28 mouse cellular contexts compared by ENCODE assay signal in the genomic region with DNA sequence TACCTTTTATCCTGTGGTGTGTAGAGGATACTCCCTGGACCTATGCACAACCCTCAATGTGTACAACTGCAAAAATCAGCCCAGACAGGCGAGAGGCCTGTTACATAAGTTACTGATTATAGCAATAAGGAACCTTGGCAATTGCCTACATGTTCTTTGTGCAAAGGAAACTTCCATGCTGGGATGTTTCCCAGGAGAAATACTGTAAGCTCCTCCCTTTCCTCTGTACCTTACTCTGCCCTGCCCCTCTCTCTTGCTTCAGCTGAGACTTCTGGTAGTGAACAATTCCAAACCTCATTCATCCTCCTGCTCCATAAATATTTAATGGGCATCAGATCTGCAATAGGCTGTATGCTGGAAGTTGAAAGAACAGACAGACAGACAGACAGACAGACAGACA.
"Had no signal": no experiment of that assay in that cellular context is flagged by ENCODE, and none has a peak within 500 bp of the region (broad histone marks: within the 10 kb centered on the region; RNA-seq: fewer than 3 reads in every experiment).

No protein-coding gene starts in this region.

- H3K36me3 ChIP-seq: heart, embryonic 13.5 days; heart, embryonic 15.5 days; hindbrain, embryonic 10.5 days; hindbrain, embryonic 12.5 days; intestine, embryonic 15.5 days; limb, embryonic 12.5 days; limb, embryonic 15.5 days; liver, embryonic 13.5 days; liver, embryonic 15.5 days had no signal

- H3K9ac ChIP-seq: heart, embryonic 13.5 days; heart, embryonic 15.5 days; hindbrain, embryonic 12.5 days; hindbrain, embryonic 14.5 days; intestine, embryonic 15.5 days; limb, embryonic 12.5 days; limb, embryonic 15.5 days; liver, embryonic 13.5 days; liver, embryonic 15.5 days had no signal

- H3K4me1 ChIP-seq: heart, embryonic 13.5 days; heart, embryonic 15.5 days; hindbrain, embryonic 10.5 days; hindbrain, embryonic 12.5 days; intestine, embryonic 15.5 days; limb, embryonic 12.5 days; limb, embryonic 15.5 days; liver, embryonic 13.5 days; liver, embryonic 15.5 days had no signal

- H3K27me3 ChIP-seq: heart, embryonic 13.5 days; heart, embryonic 15.5 days; hindbrain, embryonic 12.5 days; intestine, embryonic 15.5 days; limb, embryonic 12.5 days; limb, embryonic 15.5 days; liver, embryonic 13.5 days; liver, embryonic 15.5 days had no signal

- ATAC-seq: hindbrain, embryonic 16.5 days; inflammation-experienced regulatory T-cells, adult 6 months; intestine, embryonic 15.5 days; intestine, postnatal 0 days had no signal

- H3K27ac ChIP-seq: gastrocnemius, adult 2 months; heart, adult 2 months; heart, embryonic 13.5 days; heart, embryonic 15.5 days; hindbrain, embryonic 10.5 days; hindbrain, embryonic 12.5 days; hindbrain, embryonic 14.5 days; intestine, embryonic 15.5 days; limb, embryonic 12.5 days; limb, embryonic 15.5 days; liver, embryonic 13.5 days; liver, embryonic 15.5 days had no signal

- H3K4me2 ChIP-seq: heart, embryonic 11.5 days; heart, embryonic 13.5 days; heart, embryonic 15.5 days; hindbrain, embryonic 12.5 days; hindbrain, embryonic 14.5 days; intestine, embryonic 15.5 days; limb, embryonic 12.5 days; limb, embryonic 15.5 days; liver, embryonic 13.5 days; liver, embryonic 15.5 days had no signal

- DNase-seq: gastrocnemius, adult 2 months; gastrocnemius, postnatal 10 days; gastrocnemius, postnatal 25 days; heart, adult 2 months; heart, postnatal 14 days; heart, postnatal 4 days; kidney, adult 18-20 months; kidney, adult 8-10 months; kidney, postnatal 10 days; kidney, postnatal 25 days; kidney, postnatal 4 days; layer of hippocampus, adult 9-11 months; layer of hippocampus, postnatal 36 days; left cerebral cortex, postnatal 4 days; liver, embryonic 13.5 days had no signal

- H3K4me3 ChIP-seq: gastrocnemius, adult 2 months; heart, adult 2 months; heart, embryonic 13.5 days; heart, embryonic 15.5 days; hindbrain, embryonic 10.5 days; hindbrain, embryonic 12.5 days; intestine, embryonic 15.5 days; limb, embryonic 12.5 days; limb, embryonic 15.5 days; liver, embryonic 13.5 days; liver, embryonic 15.5 days had no signal

- H3K9me3 ChIP-seq: heart, embryonic 13.5 days; heart, embryonic 15.5 days; hindbrain, embryonic 10.5 days; hindbrain, embryonic 12.5 days; intestine, embryonic 15.5 days; limb, embryonic 12.5 days; limb, embryonic 15.5 days; liver, embryonic 13.5 days; liver, embryonic 15.5 days had no signal
